Mouse (Mus musculus): Measurements from ENCODE around the gene Sec61g. TPM values are rescaled to one million over a fixed set of nuclear protein-coding genes. Genes with fewer than 3 reads are reported as not detected.
A peak's percentile ranks its signal among the peaks of the same experiment; 100 is the strongest.
"Not testable (repeated sequence)": the region's sequence is repeated elsewhere in the genome, so short reads cannot be mapped to it uniquely, and the experiment has no call there.

The Sec61g gene
- 1 to 10 TPM; 2.3 to 3.5 TPM for total RNA-seq (2021)
- long read RNA-seq, experiment 1, transcript Sec61g-203 (4 exons, 1,862 nt) = major isoform, 194 of 203 reads
- long read RNA-seq, experiment 1, partial matches to known transcripts = 0 of 203 reads
- long read RNA-seq, experiment 1, other reads (novel, unspliced or antisense) = 1 of 203 reads
- long read RNA-seq, experiment 2, transcript Sec61g-203 (4 exons, 1,862 nt) = major isoform, 173 of 183 reads
- long read RNA-seq, experiment 2, partial matches to known transcripts = 3 of 183 reads
- long read RNA-seq, experiment 2, other reads (novel, unspliced or antisense) = 2 of 183 reads

- Histone ChIP-seq H3K27ac (peak within 1 kb of the TSS; percentile 92), H3K4me3 (peak within 1 kb of the TSS; percentile 95)
- intact Hi-C loops (cut with DNase I) = loop anchor here (5.0 kb wide), 1 partner anchor 444 kb away; the partner anchor contains the start of gene Fbxo48
- no peak for TF ChIP-seq CTCF (IDR thresholded peaks at IDR 0.05)
- DNase-seq = peak; percentile 95
Measured at GRCm38 (mm10) chr11:16508052-16508654, at the start of gene Sec61g. Sec61g (minus strand) TSS chr11:16508484.

- intact Hi-C loops (cut with DNase I) = no loop called here
Measured at GRCm38 (mm10) chr11:16546421-16547163, 38.3 kb upstream of the Sec61g start.

DNA sequence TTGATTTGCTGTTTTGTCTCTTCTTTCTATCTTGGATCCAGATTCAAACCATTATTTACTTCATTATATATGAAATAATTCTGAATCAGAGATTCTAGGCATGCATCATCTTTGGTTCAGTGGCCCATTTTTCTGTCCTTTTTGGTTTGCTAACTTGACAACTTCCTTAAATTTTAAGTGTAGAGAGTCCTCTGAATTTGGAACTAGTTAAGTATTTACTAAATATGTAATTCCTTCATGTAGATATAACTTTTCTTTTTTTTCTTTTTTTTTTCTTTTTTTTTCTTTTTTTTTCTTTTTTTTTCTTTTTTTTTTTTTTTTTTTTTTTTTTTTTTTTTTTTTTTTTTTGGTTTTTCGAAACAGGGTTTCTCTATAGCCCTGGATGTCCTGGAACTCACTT, 29.1 kb upstream of the Sec61g start:
- intact Hi-C loops (cut with DNase I) = no loop called here
- Histone ChIP-seq H3K4me3 (no peak overlapping the region), H3K27ac (no peak overlapping the region)
- no peak for TF ChIP-seq CTCF (IDR thresholded peaks at IDR 0.05)
- no peak for DNase-seq

More at GRCm38 (mm10) chr11:16546421-16547163, 38.3 kb upstream of the Sec61g start:
- H3K4me3 ChIP-seq = no peak overlapping the region
- peak overlapping the region; percentile 58 for H3K27ac ChIP-seq
- TF ChIP-seq CTCF (IDR thresholded peaks at IDR 0.05) = no peak
- DNase-seq = peak; percentile 75

- intact Hi-C loops (cut with DNase I) = no loop called here
- DNase-seq = no peak
- no peak for TF ChIP-seq CTCF (IDR thresholded peaks at IDR 0.05)
- Histone ChIP-seq H3K27ac (peak overlapping the region; percentile 40), H3K4me3 (no peak overlapping the region)
Measured at GRCm38 (mm10) chr11:16534582-16535553, 26.6 kb upstream of the Sec61g start.

- intact Hi-C loops (cut with DNase I) = no loop called here
- DNase-seq = no peak
- Histone ChIP-seq H3K27ac (no peak overlapping the region), H3K4me3 (no peak overlapping the region)
- peak; percentile 36 for TF ChIP-seq CTCF (IDR thresholded peaks at IDR 0.05)
Measured at GRCm38 (mm10) chr11:16532877-16533276, 24.6 kb upstream of the Sec61g start.

DNA sequence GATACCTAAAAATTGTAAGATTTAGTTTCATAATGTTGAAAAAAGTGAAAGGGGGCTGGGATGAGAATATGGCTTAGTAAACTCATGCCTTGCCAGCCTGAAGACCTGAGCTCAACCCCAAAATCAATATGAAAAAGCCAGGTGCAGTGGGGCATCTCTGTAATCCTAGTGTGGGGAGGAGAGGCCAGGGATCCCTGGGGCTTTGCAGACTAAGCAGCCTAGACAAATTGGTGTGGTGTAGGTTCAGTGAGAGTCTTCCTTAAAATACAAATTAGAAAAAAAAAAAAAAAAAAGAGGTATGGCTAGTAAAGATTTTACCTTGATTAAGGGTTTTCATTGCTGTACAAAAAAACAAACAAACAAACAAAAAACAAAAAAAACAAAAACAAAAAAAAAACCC, 20.6 kb upstream of the Sec61g start:
- no peak for TF ChIP-seq CTCF (IDR thresholded peaks at IDR 0.05)
- peak overlapping the region; percentile 81 for H3K27ac ChIP-seq
- H3K4me3 ChIP-seq = no peak overlapping the region
- no peak for DNase-seq
- intact Hi-C loops (cut with DNase I) = loop anchor here (5.0 kb wide), 2 partner anchors 58 to 223 kb away; partner anchors contain the start of gene Egfr

DNA sequence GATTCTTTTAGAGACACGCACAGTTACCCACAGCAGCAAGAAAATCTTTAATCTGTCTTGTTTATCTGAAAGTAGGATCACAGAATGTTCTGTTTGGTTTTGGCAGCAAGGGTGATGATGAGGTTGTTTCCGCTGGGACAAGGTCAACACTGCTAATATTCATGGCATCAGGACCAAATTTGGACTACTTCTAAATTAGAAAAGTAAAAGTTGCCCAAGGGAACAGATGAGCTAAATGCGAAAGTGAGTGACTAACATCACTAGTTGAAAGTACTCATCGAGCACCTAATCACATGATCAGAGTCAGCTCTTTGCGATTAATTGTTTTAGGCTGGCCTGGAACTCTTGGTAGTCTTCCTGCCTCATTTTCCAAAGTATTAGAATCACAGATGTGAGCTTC, 20.1 kb upstream of the Sec61g start:
- H3K4me3 ChIP-seq = no peak overlapping the region
- peak overlapping the region; percentile 81 for H3K27ac ChIP-seq
- DNase-seq = peak; percentile 62
- no peak for TF ChIP-seq CTCF (IDR thresholded peaks at IDR 0.05)
- intact Hi-C loops (cut with DNase I) = loop anchor here (5.0 kb wide), 2 partner anchors 59 to 224 kb away; partner anchors contain the start of gene Egfr

DNA sequence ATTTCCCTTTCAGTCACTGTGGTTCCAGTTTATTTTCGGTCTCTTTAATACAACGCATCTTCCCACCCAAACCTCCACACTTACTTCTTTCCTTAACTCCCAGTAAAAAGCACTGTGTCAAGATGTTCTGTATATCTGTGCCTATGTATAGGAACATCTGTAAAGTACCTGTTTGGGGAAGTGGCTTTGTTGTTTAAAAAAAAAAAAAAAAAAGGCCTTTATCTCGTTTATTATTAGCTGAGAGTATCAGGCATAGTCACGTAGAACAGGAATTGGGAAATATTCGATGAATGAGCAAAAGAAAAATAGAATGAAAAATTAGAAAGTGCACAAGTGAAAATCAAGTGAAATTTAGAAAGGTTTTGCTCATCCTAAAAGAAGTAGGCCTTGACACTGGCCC, 19.5 kb upstream of the Sec61g start:
- no peak for DNase-seq
- intact Hi-C loops (cut with DNase I) = loop anchor here (5.0 kb wide), 2 partner anchors 60 to 225 kb away; partner anchors contain the start of gene Egfr
- peak overlapping the region; percentile 81 for H3K27ac ChIP-seq
- no peak for TF ChIP-seq CTCF (IDR thresholded peaks at IDR 0.05)
- H3K4me3 ChIP-seq = no peak overlapping the region

GRCm38 (mm10) chr11:16526467-16526866, 18.2 kb upstream of the Sec61g start:
- no peak for DNase-seq
- no peak overlapping the region for H3K4me3 ChIP-seq
- H3K27ac ChIP-seq = peak overlapping the region; percentile 71
- no peak for TF ChIP-seq CTCF (IDR thresholded peaks at IDR 0.05)
- intact Hi-C loops (cut with DNase I) = loop anchor here (5.0 kb wide), 2 partner anchors 61 to 226 kb away; partner anchors contain the start of gene Egfr

DNA sequence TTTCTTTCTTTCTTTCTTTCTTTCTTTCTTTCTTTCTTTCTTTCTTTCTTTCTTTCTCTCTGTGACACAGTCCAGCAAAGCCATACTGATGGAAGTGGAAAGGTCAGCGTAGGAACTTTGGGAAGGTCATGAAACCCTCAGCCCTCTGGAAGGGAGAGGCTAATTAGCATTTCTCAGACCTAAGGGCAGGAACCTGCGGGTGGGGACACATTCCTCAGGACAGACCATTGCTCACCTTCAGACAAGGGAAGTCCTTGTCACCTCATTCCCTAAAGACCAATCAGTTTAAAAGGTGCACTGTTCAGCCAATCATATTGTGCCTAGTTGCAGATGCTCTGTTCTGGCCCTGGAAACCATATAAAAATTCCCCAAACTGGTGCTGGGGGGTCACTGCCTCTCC, 17.4 kb upstream of the Sec61g start:
- intact Hi-C loops (cut with DNase I) = loop anchor here (1.0 to 5.0 kb wide), 4 partner anchors 62 to 423 kb away; partner anchors contain the start of gene Egfr
- no peak overlapping the region for H3K4me3 ChIP-seq
- no peak for TF ChIP-seq CTCF (IDR thresholded peaks at IDR 0.05)
- peak overlapping the region; percentile 71 for H3K27ac ChIP-seq
- DNase-seq = no peak

DNA sequence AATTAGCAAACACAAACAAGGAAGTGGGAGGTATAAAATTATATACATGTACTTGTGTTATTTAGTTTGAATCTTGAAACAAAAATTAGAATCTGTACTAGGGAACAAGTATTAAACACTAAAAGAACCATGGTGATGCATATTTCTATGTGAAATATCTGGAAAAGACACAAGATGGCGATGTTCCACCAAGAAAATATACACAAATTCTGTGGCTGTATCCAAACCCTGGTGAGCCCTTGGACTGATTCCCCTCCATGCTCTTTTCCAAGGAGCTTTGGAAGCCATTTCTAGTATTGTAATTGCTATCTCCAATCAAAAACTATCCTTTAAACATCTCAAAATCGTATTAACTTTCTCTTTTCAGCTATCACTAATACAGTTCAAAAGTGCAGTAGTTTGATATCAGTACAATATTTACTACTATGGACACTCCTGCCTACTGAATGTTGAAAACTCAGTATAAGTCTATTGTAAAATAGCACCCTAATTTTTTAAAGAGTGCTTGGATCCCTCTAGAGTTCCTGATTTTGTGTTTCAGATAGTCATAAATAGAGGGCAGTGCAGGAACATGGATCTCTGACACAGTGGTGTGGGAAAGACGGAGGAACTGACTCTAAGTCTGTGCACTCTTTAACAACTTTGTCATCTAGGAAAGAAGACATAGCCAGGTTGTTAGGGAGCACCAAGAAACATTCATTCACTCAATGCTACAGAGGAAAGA, 16.8 kb upstream of the Sec61g start:
- peak overlapping the region; percentile 71 for H3K27ac ChIP-seq
- DNase-seq = peak; percentile 48
- intact Hi-C loops (cut with DNase I) = loop anchor here (1.0 to 5.0 kb wide), 4 partner anchors 62 to 423 kb away; partner anchors contain the start of gene Egfr
- TF ChIP-seq CTCF (IDR thresholded peaks at IDR 0.05) = peak; percentile 58
- H3K4me3 ChIP-seq = no peak overlapping the region

- DNase-seq; H3K4me3 ChIP-seq; intact Hi-C loops (cut with DNase I); H3K27ac ChIP-seq: not testable (repeated sequence)
Measured at GRCm38 (mm10) chr11:16515081-16515480, 6.8 kb upstream of the Sec61g start.

DNA sequence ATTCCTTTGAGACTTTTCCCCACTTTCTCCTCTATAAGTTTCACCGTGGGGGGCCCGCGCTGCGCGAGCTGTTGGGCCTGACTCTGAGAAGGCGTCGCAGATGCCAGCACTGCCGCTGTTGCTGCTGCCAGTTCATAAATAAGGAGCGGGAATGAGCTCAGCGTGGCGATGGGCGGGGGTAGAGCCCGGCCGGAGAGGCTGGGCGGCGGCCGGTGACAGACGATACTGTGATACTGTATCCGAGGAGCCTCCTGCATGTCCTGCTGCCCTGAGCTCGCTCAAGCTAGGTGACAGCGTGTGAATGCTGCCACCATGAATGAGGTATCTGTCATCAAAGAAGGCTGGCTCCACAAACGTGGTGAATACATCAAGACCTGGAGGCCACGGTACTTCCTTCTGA, 5.9 kb upstream of the Sec61g start:
- H3K4me3 ChIP-seq; H3K27ac ChIP-seq; intact Hi-C loops (cut with DNase I): not testable (repeated sequence)
- DNase-seq = peak; percentile 67

Data from gastrocnemius, adult 2 months (tissue).